Mouse (Mus musculus) cerebellum, adult 2 months (tissue): ENCODE measurements at regions not wholly inside any gene's neighbourhood (a gene's known extent, or its start where the extent isn't known, plus 50 kb on each side); places are given as distances from the start of the nearest gene placed in this dataset.
A peak's percentile ranks its signal among the peaks of the same experiment; 100 is the strongest.
"Not testable (repeated sequence)": the region's sequence is repeated elsewhere in the genome, so short reads cannot be mapped to it uniquely, and the experiment has no call there.

Source experiments
- DNase-seq, 2 experiments: peaks; one replicate each; pipeline ENCODE4 v3.0.0; 2021
- H3K27ac ChIP-seq: fragments of 200-500 bp; 2 replicates; pipeline ENCODE4 v1.5.1; 2012; ENCODE audit warnings: low read length, control low read depth, inconsistent platforms; ENCODE audit not compliant: insufficient read depth
- H3K27me3 ChIP-seq: fragments of 200-500 bp; 2 replicates; pipeline ENCODE4 v1.6.1; 2012; ENCODE audit warnings: inconsistent platforms, mild to moderate bottlenecking, low read length, moderate library complexity; ENCODE audit not compliant: control insufficient read depth, insufficient read depth
- H3K4me1 ChIP-seq: fragments of 200-500 bp; 2 replicates; pipeline ENCODE4 v1.6.1; 2011; ENCODE audit warnings: low read length; ENCODE audit not compliant: control insufficient read depth, insufficient read depth
- H3K4me3 ChIP-seq: fragments of 200-500 bp; replicated peaks from 2 replicates; pipeline ENCODE3; 2011; ENCODE audit warnings: mild to moderate bottlenecking, low read depth, low read length, control low read depth; ENCODE audit not compliant: insufficient read depth
- CTCF ChIP-seq: fragments of 200-500 bp; IDR thresholded peaks from 2 replicates; pipeline ENCODE4 v1.5.1; 2011; ENCODE audit warnings: low read depth, mild to moderate bottlenecking, control low read depth, low read length, moderate library complexity, borderline replicate concordance; ENCODE audit not compliant: insufficient read depth
- POLR2A ChIP-seq: fragments of 200-500 bp; IDR thresholded peaks from 2 replicates; pipeline ENCODE4 v1.6.1; 2011; ENCODE audit warnings: low read length, control low read depth, borderline replicate concordance; ENCODE audit not compliant: insufficient read depth
- WGBS: fragments of 180-500 bp; shearing (Covaris S2); methylation state at CpG from one replicate; pipeline ENCODE4 v1.1.7; 2018; 5-methylcytosine and 5-hydroxymethylcytosine counted together

GRCm38 (mm10) chr3:153144217-153144616 lies 162.2 kb upstream of the St6galnac5 start:
- Histone ChIP-seq H3K27ac (no peak overlapping the region), H3K4me1 (no peaks in the 10 kb centered on the region), H3K27me3 (no peaks in the 10 kb centered on the region), H3K4me3 (no peak overlapping the region)
- no peak for TF ChIP-seq POLR2A
- no peak for TF ChIP-seq CTCF
- 20% methylated on average over 10 of the region's 10 CpGs for WGBS
- DNase-seq = no peak

- H3K27ac ChIP-seq = no peak overlapping the region
- DNase-seq = no peak
- no peaks in the 10 kb centered on the region for H3K4me1 ChIP-seq
- no peak overlapping the region for H3K4me3 ChIP-seq
- no peaks in the 10 kb centered on the region for H3K27me3 ChIP-seq
- TF ChIP-seq POLR2A (no peak), CTCF (no peak)
- WGBS = 92% methylated on average over 5 of the region's 5 CpGs
Observed at GRCm38 (mm10) chr3:153140985-153141384, 158.9 kb upstream of the St6galnac5 start.

- 80% methylated on average over 5 of the region's 5 CpGs for WGBS
- Histone ChIP-seq H3K27ac (no peak overlapping the region), H3K27me3 (no peaks in the 10 kb centered on the region), H3K4me3 (no peak overlapping the region), H3K4me1 (no peaks in the 10 kb centered on the region)
- no peak for DNase-seq
- TF ChIP-seq CTCF = no peak
- TF ChIP-seq POLR2A = no peak
Observed at GRCm38 (mm10) chr3:153125335-153125734, 143.3 kb upstream of the St6galnac5 start.

GRCm38 (mm10) chr3:153121934-153122333 lies 139.9 kb upstream of the St6galnac5 start:
- H3K4me3 ChIP-seq = no peak overlapping the region
- H3K27me3 ChIP-seq = no peaks in the 10 kb centered on the region
- DNase-seq = no peak
- H3K27ac ChIP-seq = no peak overlapping the region
- H3K4me1 ChIP-seq = no peaks in the 10 kb centered on the region
- WGBS = 77% methylated on average over 10 of the region's 10 CpGs
- TF ChIP-seq CTCF = no peak
- no peak for TF ChIP-seq POLR2A

- TF ChIP-seq CTCF (no peak), POLR2A (no peak)
- Histone ChIP-seq H3K27me3 (no peaks in the 10 kb centered on the region), H3K27ac (no peak overlapping the region), H3K4me1 (no peaks in the 10 kb centered on the region), H3K4me3 (no peak overlapping the region)
- WGBS = 90% methylated on average over 5 of the region's 5 CpGs
- DNase-seq = no peak
Observed at GRCm38 (mm10) chr3:153119142-153119541, 137.1 kb upstream of the St6galnac5 start.

GRCm38 (mm10) chr3:153118643-153119042 lies 136.6 kb upstream of the St6galnac5 start:
- H3K4me1 ChIP-seq = no peaks in the 10 kb centered on the region
- H3K4me3 ChIP-seq = no peak overlapping the region
- no peaks in the 10 kb centered on the region for H3K27me3 ChIP-seq
- no peak overlapping the region for H3K27ac ChIP-seq
- WGBS = 92% methylated on average over 1 of the region's 1 CpGs
- DNase-seq = no peak
- no peak for TF ChIP-seq CTCF

- H3K27ac ChIP-seq = no peak overlapping the region
- H3K4me1 ChIP-seq = no peaks in the 10 kb centered on the region
- no peak for DNase-seq
- no peaks in the 10 kb centered on the region for H3K27me3 ChIP-seq
- no peak for TF ChIP-seq CTCF
- no peak for TF ChIP-seq POLR2A
- no peak overlapping the region for H3K4me3 ChIP-seq
- WGBS = 43% methylated on average over 5 of the region's 5 CpGs
Observed at GRCm38 (mm10) chr3:153105591-153105990, 123.5 kb upstream of the St6galnac5 start.

- 90% methylated on average over 4 of the region's 4 CpGs for WGBS
- not testable (repeated sequence) for H3K4me3 ChIP-seq, H3K4me1 ChIP-seq, H3K27me3 ChIP-seq, H3K27ac ChIP-seq, DNase-seq
Observed at GRCm38 (mm10) chr3:153090572-153090971, 108.5 kb upstream of the St6galnac5 start.

- Histone ChIP-seq H3K4me3 (peak overlapping the region; percentile 38), H3K27ac (no peak overlapping the region), H3K4me1 (peaks cover 11% of the 10 kb centered on the region; the same call in 1 of the 2 replicates), H3K27me3 (no peaks in the 10 kb centered on the region)
- TF ChIP-seq POLR2A = no peak
- no peak for TF ChIP-seq CTCF
- peak; percentile 51 to 59 for DNase-seq
- 25% methylated on average over 17 of the region's 17 CpGs for WGBS
Observed at GRCm38 (mm10) chr3:153085096-153085788, 103.2 kb upstream of the St6galnac5 start.
